Mouse (Mus musculus) embryo, embryonic 10 days (tissue): ENCODE measurements around the gene Usp32.
"Not testable (repeated sequence)": the region's sequence is repeated elsewhere in the genome, so short reads cannot be mapped to it uniquely, and the experiment has no call there.

Source experiments
- DNase-seq: peaks from one replicate; pipeline ENCODE4 v3.0.0-alpha.2; 2015; ENCODE audit warnings: low spot score

Usp32 gene

DNA sequence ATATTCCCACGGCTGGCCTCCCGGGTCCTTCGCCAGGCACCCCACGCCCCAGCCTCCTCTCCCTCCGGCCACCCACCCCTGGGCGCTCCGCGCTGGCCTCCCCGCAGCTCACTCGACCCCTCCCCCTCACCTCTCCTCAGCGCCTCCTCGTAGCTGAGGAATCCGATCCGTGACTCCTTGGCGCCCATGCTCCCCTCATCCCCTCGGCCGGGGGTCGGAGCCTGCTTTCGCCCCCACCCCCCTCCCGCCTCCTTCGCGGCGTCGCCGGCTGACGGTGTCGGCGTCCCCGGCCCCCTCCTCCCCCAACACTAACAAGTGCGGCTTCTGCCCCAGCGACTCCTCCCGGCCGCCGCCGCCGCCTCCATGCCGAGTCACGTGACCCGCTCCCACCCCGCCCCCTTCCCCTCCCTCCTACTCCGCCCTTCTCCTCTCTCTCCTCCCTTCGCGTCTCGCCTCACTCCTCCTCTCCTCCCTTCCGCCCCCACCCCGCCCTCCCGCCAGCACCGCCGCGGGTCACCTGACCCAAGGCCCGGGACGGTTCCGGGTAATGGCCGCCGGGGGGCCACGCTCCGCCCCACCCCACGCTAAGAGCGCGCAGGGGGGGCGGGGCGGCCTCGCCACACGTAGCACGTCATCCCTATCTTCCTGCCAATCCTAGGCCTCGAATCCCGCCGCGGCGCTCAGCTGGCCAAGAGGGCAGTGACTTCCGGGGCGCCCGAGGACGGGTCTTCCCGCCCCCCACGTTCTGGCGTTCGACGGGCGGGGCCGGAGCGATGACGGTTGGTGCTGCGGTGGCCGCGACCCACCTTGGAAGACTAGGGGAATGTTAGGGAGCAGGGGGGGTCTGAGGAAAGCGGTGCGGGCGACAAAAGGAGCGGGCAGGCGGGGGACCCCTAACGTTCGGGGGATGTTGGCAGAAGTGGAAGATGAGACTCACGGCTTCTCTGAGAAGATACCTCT, at the start of gene Usp32:
TSS of gene Usp32 (minus strand) at position 581 of the 960 bp plus-strand sequence.
- peak; percentile 97 for DNase-seq

- no peak for DNase-seq
These were observed 49.1 kb upstream of the Usp32 start for GRCm38 (mm10) chr11:85189110-85189509.

- DNase-seq = no peak
These were observed 44.9 kb upstream of the Usp32 start for GRCm38 (mm10) chr11:85184839-85185238.

DNA sequence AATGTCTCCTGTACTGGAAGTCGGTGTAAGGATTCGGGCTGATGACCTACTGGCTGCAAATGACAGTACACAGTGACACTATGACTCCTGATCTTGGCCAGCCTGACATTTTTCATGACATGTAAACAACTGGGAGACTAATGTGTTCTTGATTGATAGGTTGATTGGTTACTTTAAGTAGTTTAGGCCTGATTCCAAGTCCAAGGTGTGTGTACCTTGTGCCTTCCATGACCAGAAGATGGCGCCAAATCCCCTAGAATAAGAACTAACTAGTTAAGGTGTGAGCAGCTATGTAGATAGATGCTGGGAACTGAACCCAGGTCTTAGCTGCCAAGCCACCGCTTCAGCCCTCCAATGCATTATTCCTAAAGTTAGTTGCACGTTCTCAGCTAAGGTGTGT, 44.1 kb upstream of the Usp32 start:
- peak; percentile 81 for DNase-seq

GRCm38 (mm10) chr11:85183284-85183779, 43.4 kb upstream of the Usp32 start:
- DNase-seq = no peak

DNA sequence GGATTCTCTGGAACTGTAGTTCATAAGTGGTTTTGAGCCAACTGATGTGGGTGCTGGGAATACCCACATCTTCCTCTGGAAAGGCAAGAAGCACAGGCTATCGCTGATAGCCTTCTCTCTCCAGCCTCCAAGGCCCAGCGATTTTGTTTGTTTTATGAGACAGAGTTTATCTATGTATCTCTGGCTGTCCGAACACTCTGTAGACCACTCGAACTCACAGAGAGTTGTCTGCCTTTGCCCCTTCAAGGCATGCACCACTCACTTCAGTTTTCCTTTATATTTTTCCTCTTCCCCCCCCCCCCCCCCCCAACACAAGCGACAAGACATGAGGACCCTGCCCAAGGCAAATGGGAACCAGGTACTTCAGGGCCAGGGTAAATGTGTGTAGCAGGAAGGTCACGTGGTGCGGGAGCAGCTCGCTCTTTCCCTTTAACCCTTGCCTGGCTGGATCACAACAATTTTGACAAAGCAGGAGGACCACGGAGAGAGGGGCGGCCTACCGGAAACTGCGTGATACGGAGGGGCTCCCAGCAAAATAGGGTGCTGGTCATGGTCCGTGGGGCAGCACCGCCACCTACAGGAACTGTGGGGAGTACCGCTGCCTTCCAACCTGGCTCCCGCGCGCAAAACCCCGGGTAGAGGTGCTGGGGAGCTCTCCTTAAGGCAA, 42.8 kb upstream of the Usp32 start:
- DNase-seq = peak; percentile 94

GRCm38 (mm10) chr11:85178413-85178812, 38.5 kb upstream of the Usp32 start:
- DNase-seq = no peak

- no peak for DNase-seq
These were observed 37.8 kb upstream of the Usp32 start for GRCm38 (mm10) chr11:85177761-85178160.

DNA sequence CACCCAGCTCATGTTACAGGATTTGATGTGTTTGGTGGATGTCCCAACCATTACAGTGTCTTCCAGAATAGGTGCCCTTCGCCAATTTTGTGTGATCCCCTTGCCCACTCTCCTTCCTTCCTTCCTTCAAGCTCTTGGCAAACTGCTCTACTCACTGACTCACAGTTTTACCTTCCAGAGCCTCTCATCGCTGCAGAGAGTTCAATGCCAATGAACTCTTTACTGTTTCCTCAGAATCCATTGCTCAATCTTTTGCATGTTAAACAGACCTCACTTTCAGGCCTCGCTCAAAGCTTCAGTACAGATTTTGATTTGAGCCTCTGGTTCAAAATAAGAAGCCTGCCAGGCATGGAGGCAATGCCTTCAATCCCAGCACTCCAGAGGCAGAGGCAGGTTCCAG, 36.0 kb upstream of the Usp32 start:
- DNase-seq = no peak

DNA sequence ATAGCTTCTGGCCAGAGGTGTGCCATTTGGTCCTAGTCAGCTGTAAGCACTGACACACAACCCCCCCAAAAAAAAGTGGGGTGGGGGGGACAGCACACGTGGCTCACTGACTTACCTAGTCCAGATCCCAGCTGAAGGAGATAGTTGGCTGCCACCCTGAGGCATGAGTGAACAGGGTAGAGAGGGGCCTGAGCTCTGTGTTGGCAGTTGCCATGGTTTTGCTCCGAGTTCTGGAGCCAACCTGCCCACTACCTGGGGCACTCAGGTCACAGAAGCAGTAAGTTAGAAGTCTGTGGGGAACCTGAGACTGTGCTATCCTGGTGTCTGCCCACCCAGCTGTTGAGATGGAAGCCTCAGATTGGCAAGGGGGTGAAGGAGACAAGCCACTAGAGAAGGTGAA, 30.9 kb upstream of the Usp32 start:
- no peak for DNase-seq

DNA sequence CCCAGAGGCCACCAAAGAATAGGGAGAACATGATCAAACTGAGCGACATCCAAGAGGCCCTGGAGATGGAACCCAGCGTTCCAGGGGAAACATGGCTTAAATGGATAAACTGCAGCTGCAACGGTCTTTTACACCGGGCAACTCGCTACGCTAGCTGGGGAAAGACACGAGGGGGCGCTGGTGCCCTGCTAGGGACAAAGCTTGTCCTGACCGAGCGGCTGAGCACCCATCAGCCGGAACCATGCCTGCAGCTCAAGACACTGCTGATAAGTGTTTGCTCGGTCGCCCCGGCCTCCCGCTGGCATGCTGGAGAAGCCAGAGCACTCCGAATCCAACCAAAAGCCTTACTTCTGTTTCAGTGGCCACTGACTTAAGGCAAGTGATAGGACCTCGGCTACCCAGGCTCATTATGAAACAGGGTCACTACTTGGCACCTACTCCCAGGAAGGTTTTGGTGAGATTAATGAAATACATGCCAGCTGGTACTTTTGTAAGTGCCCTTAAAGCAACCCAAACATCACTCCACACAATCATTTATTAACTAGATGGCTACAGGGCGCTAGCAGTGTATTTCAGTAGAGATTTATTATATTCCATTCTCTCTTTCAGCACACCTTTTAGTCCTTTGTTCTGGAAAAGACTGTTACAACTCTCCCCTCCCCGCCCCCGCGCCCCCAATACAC, 30.2 kb upstream of the Usp32 start, which contains the start of gene 1700125H20Rik:
TSS of gene 1700125H20Rik (plus strand) at position 347 of the 683 bp plus-strand sequence.
- peak; percentile 97 for DNase-seq

DNA sequence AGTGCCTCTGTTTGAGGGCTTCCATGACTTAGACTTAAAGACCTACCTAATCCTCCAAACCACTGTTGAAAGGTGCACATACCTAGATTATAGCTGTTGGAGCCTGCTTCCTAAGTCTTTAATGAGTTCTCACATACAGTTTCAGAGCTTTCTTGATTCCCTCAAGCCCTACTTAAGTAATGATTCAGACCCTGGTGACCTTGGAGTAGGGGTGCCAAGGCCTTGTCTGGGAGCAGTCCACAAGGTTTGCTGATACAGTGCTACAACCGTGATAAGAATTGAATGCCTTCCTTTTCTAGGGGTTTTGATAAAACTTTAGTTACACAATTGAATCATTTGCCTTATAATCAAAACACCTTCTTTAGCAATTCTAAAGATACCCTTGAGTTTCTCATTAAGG, 27.5 kb upstream of the Usp32 start:
- DNase-seq = no peak

DNA sequence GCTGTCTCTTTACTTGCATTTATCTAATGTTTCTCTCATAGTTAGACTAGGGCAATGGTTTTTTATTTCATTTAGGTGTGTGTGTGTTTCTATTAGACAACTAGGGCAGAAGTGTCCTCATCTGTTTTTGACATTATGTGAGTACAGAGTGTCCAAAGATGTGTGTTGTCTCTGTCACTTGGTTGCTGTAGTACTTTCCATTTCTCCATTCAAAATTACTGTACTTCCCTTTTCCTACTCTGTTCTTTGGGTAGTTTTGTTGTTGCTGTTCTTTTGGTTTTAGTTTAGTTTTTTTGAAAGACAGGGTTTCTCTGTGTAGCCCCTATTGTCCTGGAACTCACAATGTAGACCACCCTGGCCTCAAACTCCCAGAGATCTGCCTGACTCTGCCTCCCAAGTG, 24.4 kb upstream of the Usp32 start:
- no peak for DNase-seq

DNA sequence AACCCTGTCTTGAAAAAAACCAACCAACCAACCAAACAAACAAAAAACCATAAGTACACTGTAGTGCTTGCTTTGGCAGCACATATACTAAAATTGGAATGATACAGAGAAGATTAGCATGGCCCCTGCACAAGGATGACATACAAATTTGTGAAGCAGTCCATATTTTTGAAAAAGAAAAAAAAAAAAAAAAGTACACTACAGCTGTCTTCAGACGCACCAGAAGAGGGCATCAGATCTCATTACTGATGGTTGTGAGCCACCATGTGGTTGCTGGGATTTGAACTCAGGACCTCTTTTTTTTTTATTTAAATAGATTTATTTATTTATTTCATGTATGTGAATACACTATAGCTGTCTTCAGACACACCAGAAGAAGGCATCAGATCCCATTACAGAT, 23.1 kb upstream of the Usp32 start:
- DNase-seq = not testable (repeated sequence)

GRCm38 (mm10) chr11:85157301-85157700, 17.3 kb upstream of the Usp32 start:
- no peak for DNase-seq

GRCm38 (mm10) chr11:85152256-85152930, 12.4 kb upstream of the Usp32 start:
- no peak for DNase-seq

DNA sequence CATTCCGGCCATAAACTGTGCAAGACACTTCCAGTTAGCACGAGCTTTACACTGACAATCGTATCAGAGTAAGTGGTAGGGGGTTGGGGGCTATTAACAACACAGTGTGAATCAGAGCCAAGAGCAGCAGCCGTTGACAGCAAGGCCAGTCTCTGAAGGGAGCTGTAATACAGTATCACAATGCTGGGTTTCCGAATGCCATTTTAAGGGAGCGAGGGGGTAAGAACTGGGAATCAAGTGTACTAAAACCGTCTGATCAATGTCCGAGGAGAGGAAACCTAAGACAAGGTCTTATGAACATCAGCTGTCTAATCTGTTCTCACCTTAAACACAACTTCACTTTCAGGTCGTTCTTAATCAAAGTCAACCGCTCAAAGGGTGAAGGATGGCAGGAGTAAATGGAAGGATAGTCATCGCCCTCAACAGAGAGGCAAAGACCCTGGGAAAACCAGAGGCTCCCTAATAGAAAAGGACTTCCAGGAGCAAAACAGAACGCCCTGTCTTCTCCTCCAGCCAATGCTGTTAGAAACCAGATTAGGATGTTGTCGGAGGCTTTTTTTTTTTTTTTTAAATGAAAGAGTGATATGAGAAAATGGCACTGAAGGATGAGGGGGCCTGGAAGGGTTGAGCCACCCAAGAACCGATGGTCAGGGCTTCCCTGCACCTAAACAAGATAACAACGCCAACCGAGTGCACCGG, 1.0 kb downstream of the Usp32 start:
- peak; percentile 26 for DNase-seq

- DNase-seq = no peak
These were observed 8.4 kb downstream of the Usp32 start for GRCm38 (mm10) chr11:85131542-85131941.

DNA sequence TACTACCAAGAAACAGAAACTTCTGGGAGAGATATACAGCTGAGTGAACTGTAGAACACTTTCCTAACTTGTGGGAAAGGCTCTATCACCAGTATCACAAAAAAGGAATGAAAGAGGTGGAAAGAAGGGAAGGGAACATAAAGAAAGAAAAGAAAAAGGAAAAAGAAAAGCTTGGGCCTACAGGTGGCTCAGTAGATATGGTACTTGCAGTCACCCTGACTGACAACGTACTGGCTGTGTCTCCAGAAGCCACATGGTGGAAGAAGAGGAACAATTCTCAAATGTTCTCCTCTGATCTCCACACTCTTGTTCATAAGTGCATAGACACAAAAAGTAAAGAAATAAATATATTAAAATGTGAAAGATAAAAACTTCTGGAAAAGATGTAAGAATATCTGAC, 11.1 kb downstream of the Usp32 start:
- no peak for DNase-seq

DNA sequence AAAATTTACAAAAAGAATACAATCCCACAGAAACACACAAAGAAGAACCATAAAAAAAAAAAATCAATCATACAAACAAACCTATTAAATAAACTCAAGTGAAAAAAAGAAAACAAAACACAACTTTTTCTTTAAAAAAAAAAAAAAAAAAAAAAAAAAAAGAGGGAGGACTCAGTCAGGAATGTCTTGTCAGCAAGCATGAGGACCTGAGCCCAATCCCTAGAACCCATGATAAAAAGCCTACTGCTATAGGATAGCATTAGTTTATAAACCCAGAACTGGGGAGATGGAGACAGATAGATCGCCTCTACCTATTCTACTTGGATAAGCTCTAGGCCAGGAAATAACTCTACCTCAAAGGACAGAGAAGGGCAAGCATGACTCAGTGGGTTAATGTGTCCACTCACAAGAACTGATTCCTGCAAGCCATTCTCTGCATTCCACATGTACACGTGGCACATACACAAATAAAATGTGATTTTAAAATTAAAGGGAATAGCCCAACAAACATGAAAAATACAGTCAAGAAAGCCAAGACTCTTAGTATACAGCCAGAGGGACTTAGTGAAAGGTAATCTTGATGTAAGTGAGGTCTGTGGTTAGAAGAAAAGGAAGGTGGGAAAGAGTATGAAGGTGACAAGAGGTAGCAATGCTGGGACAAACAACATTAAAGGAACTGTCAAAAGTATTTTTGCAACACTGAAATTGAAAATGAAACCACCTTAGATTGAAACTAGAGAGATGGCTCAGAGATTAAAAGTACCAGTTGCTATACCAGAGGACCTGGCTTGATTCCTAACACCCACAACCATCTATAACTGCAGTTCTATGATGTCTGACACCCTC, 13.5 kb downstream of the Usp32 start:
- no peak for DNase-seq
